Mouse (Mus musculus) ovary, postnatal 10 days (tissue): ENCODE data around the gene A430033K04Rik.
A peak's percentile ranks its signal among the peaks of the same experiment; 100 is the strongest.

Experiments used
- DNase-seq: peaks from one replicate; pipeline ENCODE4 v3.0.0; 2022; ENCODE audit warnings: low spot score

The A430033K04Rik gene

GRCm38 (mm10) chr5:138622645-138623477 is at the start of gene A430033K04Rik:
Gene A430033K04Rik (plus strand): TSS chr5:138622859.
- peak; percentile 92 for DNase-seq

- DNase-seq: no peak
These were observed 35.3 kb upstream of the A430033K04Rik start for GRCm38 (mm10) chr5:138587396-138587795.

- DNase-seq: no peak
These were observed 4.3 kb upstream of the A430033K04Rik start for GRCm38 (mm10) chr5:138618353-138618752.

- DNase-seq: peak; percentile 71
These were observed 3.2 kb upstream of the A430033K04Rik start, which contains the start of gene Zfp68 for GRCm38 (mm10) chr5:138619211-138620128. Gene Zfp68 (minus strand): TSS chr5:138619761.

- DNase-seq: no peak
These were observed 1.8 kb upstream of the A430033K04Rik start for GRCm38 (mm10) chr5:138620836-138621235.

- no peak for DNase-seq
These were observed 818 bp downstream of the A430033K04Rik start for GRCm38 (mm10) chr5:138623478-138623875.

GRCm38 (mm10) chr5:138636486-138636885 is 13.8 kb downstream of the A430033K04Rik start:
- no peak for DNase-seq

GRCm38 (mm10) chr5:138641081-138641480 is 18.4 kb downstream of the A430033K04Rik start:
- no peak for DNase-seq

- DNase-seq: no peak
These were observed 19.1 kb downstream of the A430033K04Rik start for GRCm38 (mm10) chr5:138641761-138642160.

- no peak for DNase-seq
These were observed 30.3 kb downstream of the A430033K04Rik start for GRCm38 (mm10) chr5:138652911-138653310.

GRCm38 (mm10) chr5:138656477-138657156 is 34.0 kb downstream of the A430033K04Rik start:
- DNase-seq: no peak

- no peak for DNase-seq
These were observed 34.7 kb downstream of the A430033K04Rik start for GRCm38 (mm10) chr5:138657407-138657806.

GRCm38 (mm10) chr5:138657854-138658253 is 35.2 kb downstream of the A430033K04Rik start:
- no peak for DNase-seq

GRCm38 (mm10) chr5:138658922-138659321 is 36.3 kb downstream of the A430033K04Rik start:
- no peak for DNase-seq

- no peak for DNase-seq
These were observed 60.5 kb downstream of the A430033K04Rik start for GRCm38 (mm10) chr5:138683023-138683766.

GRCm38 (mm10) chr5:138683821-138684220 is 61.2 kb downstream of the A430033K04Rik start:
- DNase-seq: no peak

GRCm38 (mm10) chr5:138687453-138687852 is 64.8 kb downstream of the A430033K04Rik start:
- no peak for DNase-seq

GRCm38 (mm10) chr5:138689254-138689653 is 66.6 kb downstream of the A430033K04Rik start:
- DNase-seq: no peak

- DNase-seq: no peak
These were observed 70.4 kb downstream of the A430033K04Rik start for GRCm38 (mm10) chr5:138692936-138693570.

GRCm38 (mm10) chr5:138694036-138694435 is 71.4 kb downstream of the A430033K04Rik start:
- no peak for DNase-seq
